Mouse (Mus musculus) hematopoietic stem cell, adult 5-6 weeks (primary cell): ENCODE results near the gene Tecr. TPM values are rescaled to one million over a fixed set of nuclear protein-coding genes. Genes with fewer than 3 reads are reported as not detected.

Source experiments
- ATAC-seq, 2 experiments: fragments of 125-278 bp in 1 of 2; replicated peaks in 1 of 2; 2 replicates each; pipeline ENCODE4 v1.8.0; 2016 to 2017; ENCODE audit warnings: inconsistent platforms in 2 of 2, mild to moderate bottlenecking in 2 of 2, moderate number of reproducible peaks in 2 of 2, low read depth in 1 of 2, moderate TSS enrichment in 1 of 2; ENCODE audit not compliant: low FRiP score in 2 of 2, poor library complexity in 2 of 2, severe bottlenecking in 2 of 2, insufficient read depth in 1 of 2, low TSS enrichment in 1 of 2
- total RNA-seq: library from RNA; stranded (forward); fragments of 172-1452, 232-1000 nt; gene quantifications from 2 replicates; pipeline ENCODE4 v1.2.3, GENCODE M21; 2017

Gene Tecr
- 310 and 360 TPM in 2 replicates for total RNA-seq

- peak; percentile 85 to 92 for ATAC-seq
These were observed at the start of gene Tecr, which contains the start of gene Dnajb1 for GRCm38 (mm10) chr8:83607661-83608397. Gene Tecr (minus strand): TSS chr8:83607971. Gene Dnajb1 (plus strand): TSS chr8:83608193.

- no peak for ATAC-seq
These were observed 48.9 kb upstream of the Tecr start for GRCm38 (mm10) chr8:83656484-83657246.

DNA sequence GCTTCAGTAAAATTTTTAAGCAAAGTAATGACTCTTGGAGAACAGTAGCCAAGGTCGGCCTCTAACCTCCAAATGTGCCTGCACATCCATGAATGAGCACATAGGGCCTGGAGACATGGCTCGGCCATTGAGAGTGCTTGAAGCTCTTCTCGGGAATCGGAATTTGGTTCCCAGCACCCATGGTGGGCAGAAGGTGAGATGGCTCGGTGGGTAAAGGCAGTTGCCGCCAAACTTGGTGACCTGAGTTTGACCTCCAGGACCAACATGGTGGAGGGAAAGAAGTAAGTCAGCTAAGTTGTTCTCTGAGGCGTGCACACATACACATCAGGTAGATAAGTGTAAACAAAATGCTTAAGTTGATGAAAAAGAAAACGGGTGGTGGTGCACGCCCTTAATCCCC lies 48.3 kb upstream of the Tecr start:
- no peak for ATAC-seq

DNA sequence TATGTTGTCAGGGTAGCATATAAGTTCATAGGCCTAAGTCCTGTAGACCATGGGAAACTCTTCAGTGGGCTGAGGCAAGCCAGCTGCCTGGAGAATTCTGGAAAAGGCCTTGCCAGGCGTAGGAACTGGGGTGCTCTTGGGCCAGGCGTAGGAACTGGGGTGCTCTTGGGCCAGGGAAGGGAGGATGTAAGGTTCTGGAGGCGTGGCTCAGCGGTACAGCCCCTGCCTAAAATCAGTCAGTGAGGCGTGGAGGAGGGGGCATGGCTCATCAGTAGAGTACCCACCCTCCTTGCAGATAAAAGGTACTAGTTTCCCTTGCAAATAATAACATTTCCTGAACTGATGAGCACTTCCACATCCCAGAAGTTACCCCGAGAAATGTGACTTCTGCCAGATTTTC lies 47.0 kb upstream of the Tecr start:
- ATAC-seq = no peak

- ATAC-seq = no peak
These were observed 45.9 kb upstream of the Tecr start for GRCm38 (mm10) chr8:83653662-83654017.

- ATAC-seq = no peak
These were observed 45.2 kb upstream of the Tecr start for GRCm38 (mm10) chr8:83652744-83653661.

- ATAC-seq = peak; percentile 96 to 98
These were observed 44.4 kb upstream of the Tecr start, which contains the start of gene Gipc1 for GRCm38 (mm10) chr8:83652030-83652743. Gene Gipc1 (plus strand): TSS chr8:83652677.

GRCm38 (mm10) chr8:83649699-83650098 lies 41.9 kb upstream of the Tecr start:
- ATAC-seq = no peak

DNA sequence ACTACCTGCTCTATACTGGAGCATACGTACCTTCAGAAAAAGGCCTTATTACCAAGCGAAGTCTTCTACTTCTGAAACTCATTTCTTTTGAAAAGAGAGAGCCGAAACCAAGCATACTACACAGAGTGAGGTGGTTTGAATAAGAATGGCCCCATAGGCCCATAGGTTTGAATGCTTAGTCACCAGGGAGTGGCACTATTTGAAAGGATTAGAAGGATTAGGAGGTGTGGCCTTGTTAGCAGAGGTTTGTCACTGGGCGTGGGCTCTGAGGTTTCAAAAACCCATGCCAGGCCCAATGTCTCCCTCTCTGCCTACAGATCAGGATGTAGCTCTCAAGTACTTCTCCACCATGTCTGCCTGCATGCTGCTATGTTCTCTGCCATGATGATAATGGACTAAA lies 40.3 kb upstream of the Tecr start:
- ATAC-seq = no peak

GRCm38 (mm10) chr8:83647511-83647910 lies 39.7 kb upstream of the Tecr start:
- ATAC-seq = no peak; a peak in 1 of 4 replicates

GRCm38 (mm10) chr8:83639649-83640048 lies 31.9 kb upstream of the Tecr start:
- no peak for ATAC-seq

DNA sequence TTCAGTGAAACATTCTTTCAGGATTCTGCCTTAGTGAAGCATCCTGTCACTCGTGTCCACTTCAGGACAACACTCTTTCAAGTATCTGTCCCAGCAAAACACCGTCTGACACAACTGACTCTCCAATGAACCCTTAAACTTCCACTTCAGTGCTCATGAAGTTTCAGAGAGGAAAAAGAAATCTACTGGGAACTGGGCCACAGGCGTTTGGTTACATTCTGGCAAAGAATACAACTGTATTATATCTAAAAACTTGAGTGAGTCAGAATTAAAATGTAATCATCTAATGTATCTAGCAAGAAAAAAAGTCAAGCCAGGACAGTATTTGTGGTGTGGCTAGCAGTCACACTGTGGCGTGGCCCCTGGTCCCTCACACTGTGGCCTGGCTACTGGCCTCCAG lies 31.1 kb upstream of the Tecr start:
- no peak for ATAC-seq

- ATAC-seq = no peak
These were observed 24.4 kb upstream of the Tecr start for GRCm38 (mm10) chr8:83632083-83632707.

- peak in 1 of 2 experiments; percentile 46; a peak in 1 of 4 replicates for ATAC-seq
These were observed 18.0 kb upstream of the Tecr start for GRCm38 (mm10) chr8:83625676-83626299.

GRCm38 (mm10) chr8:83624739-83625138 lies 17.0 kb upstream of the Tecr start:
- ATAC-seq = no peak

DNA sequence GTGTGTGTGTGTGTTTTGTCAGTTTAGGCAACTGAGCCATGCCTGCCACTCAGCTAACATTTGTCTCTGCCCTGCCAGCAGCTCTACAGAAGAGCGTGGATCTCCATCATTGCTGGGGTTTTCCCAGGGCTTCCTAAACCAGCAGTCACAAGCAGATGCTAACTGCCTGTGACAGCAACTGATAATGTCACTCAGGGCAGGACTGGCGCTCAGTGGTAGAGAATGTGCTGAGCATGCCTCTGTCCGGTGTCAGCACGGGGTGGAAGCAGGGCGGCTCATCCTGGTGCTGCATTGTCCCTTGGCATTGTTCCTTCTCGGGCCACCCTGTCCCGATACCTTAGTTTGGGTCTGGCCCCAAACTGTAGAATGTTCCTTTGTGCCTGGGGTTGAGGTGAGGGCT lies 15.8 kb upstream of the Tecr start:
- no peak for ATAC-seq
